Mouse (Mus musculus): ENCODE results near the gene Cdkn2aip. TPM values are rescaled to one million over a fixed set of nuclear protein-coding genes. Genes with fewer than 3 reads are reported as not detected.

Gene Cdkn2aip
- polyA plus RNA-seq, 1 experiment: 12.2 TPM

GRCm38 (mm10) chr8:47749491-47749890, 35.8 kb upstream of the Cdkn2aip start:
- Histone ChIP-seq H3K4me3 (ENCODE audit: low read depth, low read length) (peak overlapping the region; percentile 72), H3K36me3 (ENCODE audit: control insufficient read depth, insufficient read depth, low read length, poor library complexity, severe bottlenecking) (no peaks in the 10 kb centered on the region), H3K27me3 (ENCODE audit: control insufficient read depth, insufficient read depth, low read length, poor library complexity, severe bottlenecking) (no peaks in the 10 kb centered on the region), H3K4me1 (ENCODE audit: control insufficient read depth, insufficient read depth, low read length) (peaks cover 4% of the 10 kb centered on the region), H3K27ac (ENCODE audit: insufficient read depth, low read length) (no peak overlapping the region), H3K9me3 (replicated peaks; ENCODE audit: control insufficient read depth, insufficient read depth, low read length, poor library complexity, severe bottlenecking) (no peaks in the 10 kb centered on the region), H3K9ac (ENCODE audit: low read depth, poor library complexity, severe bottlenecking) (peak overlapping the region; percentile 33)
- TF ChIP-seq CTCF (IDR thresholded peaks at IDR 0.05; ENCODE audit: low read depth, low read length) (no peak), POLR2A (IDR thresholded peaks at IDR 0.05; ENCODE audit: insufficient read depth, low read length) (no peak), EP300 (IDR thresholded peaks at IDR 0.05; ENCODE audit: insufficient read depth, low read depth, low read length) (no peak)

- TF ChIP-seq CTCF (IDR thresholded peaks at IDR 0.05; ENCODE audit: low read depth, low read length): no peak
- TF ChIP-seq POLR2A (IDR thresholded peaks at IDR 0.05; ENCODE audit: insufficient read depth, low read length): no peak
- no peak for TF ChIP-seq EP300 (IDR thresholded peaks at IDR 0.05; ENCODE audit: insufficient read depth, low read depth, low read length)
- no peak overlapping the region for H3K27ac ChIP-seq (ENCODE audit: insufficient read depth, low read length)
Observed at GRCm38 (mm10) chr8:47746304-47746703, 32.6 kb upstream of the Cdkn2aip start.

GRCm38 (mm10) chr8:47745848-47746247, 32.1 kb upstream of the Cdkn2aip start:
- Histone ChIP-seq H3K27ac (ENCODE audit: insufficient read depth, low read length) (no peak overlapping the region), H3K9me3 (replicated peaks; ENCODE audit: control insufficient read depth, insufficient read depth, low read length, poor library complexity, severe bottlenecking) (no peaks in the 10 kb centered on the region), H3K27me3 (ENCODE audit: control insufficient read depth, insufficient read depth, low read length, poor library complexity, severe bottlenecking) (no peaks in the 10 kb centered on the region), H3K36me3 (ENCODE audit: control insufficient read depth, insufficient read depth, low read length, poor library complexity, severe bottlenecking) (no peaks in the 10 kb centered on the region), H3K4me3 (ENCODE audit: low read depth, low read length) (no peak overlapping the region), H3K4me1 (ENCODE audit: control insufficient read depth, insufficient read depth, low read length) (peaks cover 4% of the 10 kb centered on the region), H3K9ac (ENCODE audit: low read depth, poor library complexity, severe bottlenecking) (no peak overlapping the region)
- TF ChIP-seq CTCF (IDR thresholded peaks at IDR 0.05; ENCODE audit: low read depth, low read length) (no peak), POLR2A (IDR thresholded peaks at IDR 0.05; ENCODE audit: insufficient read depth, low read length) (no peak), EP300 (IDR thresholded peaks at IDR 0.05; ENCODE audit: insufficient read depth, low read depth, low read length) (no peak)

More at GRCm38 (mm10) chr8:47746304-47746703, 32.6 kb upstream of the Cdkn2aip start:
- H3K27me3 ChIP-seq (ENCODE audit: control insufficient read depth, insufficient read depth, low read length, poor library complexity, severe bottlenecking): no peaks in the 10 kb centered on the region
- no peak overlapping the region for H3K4me3 ChIP-seq (ENCODE audit: low read depth, low read length)
- H3K9ac ChIP-seq (ENCODE audit: low read depth, poor library complexity, severe bottlenecking): no peak overlapping the region
- peaks cover 4% of the 10 kb centered on the region for H3K4me1 ChIP-seq (ENCODE audit: control insufficient read depth, insufficient read depth, low read length)
- H3K9me3 ChIP-seq (replicated peaks; ENCODE audit: control insufficient read depth, insufficient read depth, low read length, poor library complexity, severe bottlenecking): no peaks in the 10 kb centered on the region
- no peaks in the 10 kb centered on the region for H3K36me3 ChIP-seq (ENCODE audit: control insufficient read depth, insufficient read depth, low read length, poor library complexity, severe bottlenecking)

GRCm38 (mm10) chr8:47744803-47745202, 31.1 kb upstream of the Cdkn2aip start:
- Histone ChIP-seq H3K27ac (ENCODE audit: insufficient read depth, low read length) (no peak overlapping the region), H3K9ac (ENCODE audit: low read depth, poor library complexity, severe bottlenecking) (no peak overlapping the region), H3K27me3 (ENCODE audit: control insufficient read depth, insufficient read depth, low read length, poor library complexity, severe bottlenecking) (no peaks in the 10 kb centered on the region), H3K4me3 (ENCODE audit: low read depth, low read length) (no peak overlapping the region), H3K4me1 (ENCODE audit: control insufficient read depth, insufficient read depth, low read length) (peaks cover 2% of the 10 kb centered on the region), H3K9me3 (replicated peaks; ENCODE audit: control insufficient read depth, insufficient read depth, low read length, poor library complexity, severe bottlenecking) (no peaks in the 10 kb centered on the region), H3K36me3 (ENCODE audit: control insufficient read depth, insufficient read depth, low read length, poor library complexity, severe bottlenecking) (no peaks in the 10 kb centered on the region)
- TF ChIP-seq CTCF (IDR thresholded peaks at IDR 0.05; ENCODE audit: low read depth, low read length) (no peak), EP300 (IDR thresholded peaks at IDR 0.05; ENCODE audit: insufficient read depth, low read depth, low read length) (no peak), POLR2A (IDR thresholded peaks at IDR 0.05; ENCODE audit: insufficient read depth, low read length) (no peak)

GRCm38 (mm10) chr8:47743419-47743818, 29.7 kb upstream of the Cdkn2aip start:
- Histone ChIP-seq H3K27me3 (ENCODE audit: control insufficient read depth, insufficient read depth, low read length, poor library complexity, severe bottlenecking) (no peaks in the 10 kb centered on the region), H3K27ac (ENCODE audit: insufficient read depth, low read length) (no peak overlapping the region), H3K4me3 (ENCODE audit: low read depth, low read length) (no peak overlapping the region), H3K36me3 (ENCODE audit: control insufficient read depth, insufficient read depth, low read length, poor library complexity, severe bottlenecking) (no peaks in the 10 kb centered on the region), H3K4me1 (ENCODE audit: control insufficient read depth, insufficient read depth, low read length) (peaks cover 2% of the 10 kb centered on the region), H3K9ac (ENCODE audit: low read depth, poor library complexity, severe bottlenecking) (no peak overlapping the region), H3K9me3 (replicated peaks; ENCODE audit: control insufficient read depth, insufficient read depth, low read length, poor library complexity, severe bottlenecking) (no peaks in the 10 kb centered on the region)
- TF ChIP-seq CTCF (IDR thresholded peaks at IDR 0.05; ENCODE audit: low read depth, low read length): peak; percentile 98
- TF ChIP-seq EP300 (IDR thresholded peaks at IDR 0.05; ENCODE audit: insufficient read depth, low read depth, low read length): 0 out of 2 replicates have a peak, but pooled peaks have one; percentile 12
- TF ChIP-seq POLR2A (IDR thresholded peaks at IDR 0.05; ENCODE audit: insufficient read depth, low read length): no peak

- Histone ChIP-seq H3K4me3 (ENCODE audit: low read depth, low read length) (no peak overlapping the region), H3K9me3 (replicated peaks; ENCODE audit: control insufficient read depth, insufficient read depth, low read length, poor library complexity, severe bottlenecking) (no peaks in the 10 kb centered on the region), H3K36me3 (ENCODE audit: control insufficient read depth, insufficient read depth, low read length, poor library complexity, severe bottlenecking) (no peaks in the 10 kb centered on the region), H3K4me1 (ENCODE audit: control insufficient read depth, insufficient read depth, low read length) (peaks cover 2% of the 10 kb centered on the region), H3K9ac (ENCODE audit: low read depth, poor library complexity, severe bottlenecking) (no peak overlapping the region), H3K27me3 (ENCODE audit: control insufficient read depth, insufficient read depth, low read length, poor library complexity, severe bottlenecking) (no peaks in the 10 kb centered on the region), H3K27ac (ENCODE audit: insufficient read depth, low read length) (no peak overlapping the region)
- no peak for TF ChIP-seq POLR2A (IDR thresholded peaks at IDR 0.05; ENCODE audit: insufficient read depth, low read length)
- TF ChIP-seq CTCF (IDR thresholded peaks at IDR 0.05; ENCODE audit: low read depth, low read length): no peak
- TF ChIP-seq EP300 (IDR thresholded peaks at IDR 0.05; ENCODE audit: insufficient read depth, low read depth, low read length): no peak
Observed at GRCm38 (mm10) chr8:47742992-47743391, 29.3 kb upstream of the Cdkn2aip start.
